ENCODE assay signal across 22 mouse cellular contexts in genomic region chr4:87081321-87081720, GRCm38 (mm10).
DNase-seq lines count a peak whose midpoint lies in the region; ATAC-seq and TF ChIP-seq lines count a peak whose summit lies in the region.
"Had no signal": no experiment of that assay in that cellular context is flagged by ENCODE, and none has a peak within 500 bp of the region (broad histone marks: within the 10 kb centered on the region; RNA-seq: fewer than 3 reads in every experiment).

No protein-coding gene starts in this region.

- 86% methylated on average over 6 of the region's 6 CpGs for WGBS in kidney, embryonic 14.5 days

- intact Hi-C loops in left cerebral cortex, adult 2 months (cut with DNase I) = no loop called here

- peak; percentile 69 for ATAC-seq in frontal cortex, adult (ENCODE audit: low TSS enrichment)
- ATAC-seq in kidney, embryonic 14.5 days (ENCODE audit: low FRiP score, low TSS enrichment) = no peak
- ATAC-seq: activated CD4-positive, CD25-positive, alpha-beta regulatory T cell, adult 4 months; forebrain, embryonic 13.5 days; forebrain, embryonic 15.5 days; forebrain, postnatal 0 days; Patski had no signal

- H3K9me3 ChIP-seq in kidney, embryonic 14.5 days (ENCODE audit: control insufficient read depth, low read length) = no peaks in the 10 kb centered on the region
- H3K9me3 ChIP-seq: embryonic facial prominence, embryonic 10.5 days; embryonic facial prominence, embryonic 12.5 days; forebrain, embryonic 13.5 days; forebrain, embryonic 15.5 days had no signal

- H3K4me2 ChIP-seq in kidney, embryonic 14.5 days (replicated peaks; ENCODE audit: low read depth, low read length) = no peak overlapping the region
- H3K4me2 ChIP-seq: embryonic facial prominence, embryonic 12.5 days; forebrain, embryonic 13.5 days; forebrain, embryonic 15.5 days had no signal

- H3K4me3 ChIP-seq in left cerebral cortex, adult 2 months = no peak overlapping the region
- H3K4me3 ChIP-seq in kidney, embryonic 14.5 days (ENCODE audit: low read length) = no peak overlapping the region
- H3K4me3 ChIP-seq: embryonic facial prominence, embryonic 10.5 days; embryonic facial prominence, embryonic 12.5 days; forebrain, embryonic 13.5 days; forebrain, embryonic 15.5 days had no signal

- no peak overlapping the region for H3K9ac ChIP-seq in kidney, embryonic 14.5 days (ENCODE audit: low read depth, low read length)
- H3K9ac ChIP-seq: embryonic facial prominence, embryonic 12.5 days; forebrain, embryonic 13.5 days; forebrain, embryonic 15.5 days; forebrain, postnatal 0 days had no signal

- TF ChIP-seq CTCF in left cerebral cortex, adult 2 months (IDR thresholded peaks at IDR 0.05) = no peak

- H3K36me3 ChIP-seq in kidney, embryonic 14.5 days (ENCODE audit: control insufficient read depth, insufficient read depth, low read length) = no peaks in the 10 kb centered on the region
- H3K36me3 ChIP-seq: embryonic facial prominence, embryonic 10.5 days; embryonic facial prominence, embryonic 12.5 days; forebrain, embryonic 15.5 days; G1E had no signal

- H3K4me1 ChIP-seq in kidney, embryonic 14.5 days (ENCODE audit: control insufficient read depth, insufficient read depth, low read length) = no peaks in the 10 kb centered on the region
- H3K4me1 ChIP-seq: embryonic facial prominence, embryonic 12.5 days; forebrain, embryonic 13.5 days; forebrain, embryonic 15.5 days had no signal

- DNase-seq in frontal cortex, postnatal 36 days (ENCODE audit: low spot score in 2 of 2) = no peak
- no peak for DNase-seq in left cerebral cortex, adult 2 months (ENCODE audit: extremely low spot score in 1 of 2, low spot score in 2 of 2)
- DNase-seq in left cerebral cortex, adult 11 months (ENCODE audit: low spot score) = no peak
- DNase-seq in A20 (ENCODE audit: low read depth, low spot score) = peak; percentile 92
- DNase-seq in brain, adult 2 months (ENCODE audit: low read depth, low spot score) = peak; percentile 69
- no peak for DNase-seq in cerebellum, adult 18-20 months
- DNase-seq: adrenal gland, postnatal 36 days; cerebellum, adult 11 months; cerebellum, adult 2 months; cerebellum, adult 9-10 months; cerebellum, postnatal 10 days; cerebellum, postnatal 25 days; forebrain, postnatal 0 days had no signal

- H3K27me3 ChIP-seq in kidney, embryonic 14.5 days (ENCODE audit: control insufficient read depth, insufficient read depth, low read length) = no peaks in the 10 kb centered on the region
- H3K27me3 ChIP-seq: embryonic facial prominence, embryonic 12.5 days; forebrain, embryonic 13.5 days; forebrain, embryonic 15.5 days; Patski had no signal

- H3K27ac ChIP-seq in left cerebral cortex, adult 2 months = peak overlapping the region; percentile 32; the same call in 1 of the 2 replicates
- H3K27ac ChIP-seq in kidney, embryonic 14.5 days (ENCODE audit: low read depth, low read length) = no peak overlapping the region
- H3K27ac ChIP-seq: embryonic facial prominence, embryonic 10.5 days; embryonic facial prominence, embryonic 12.5 days; forebrain, embryonic 13.5 days; forebrain, embryonic 15.5 days had no signal

Comparison
In these comparisons a context has a peak if more than half of its experiments do, and no peak if none do; other contexts are left out.
1. DNase-seq: peak in A20 (single experiment) and brain, adult 2 months (single experiment); none in frontal cortex, postnatal 36 days (0 of 2), left cerebral cortex, adult 2 months (0 of 2), left cerebral cortex, adult 11 months (single experiment) and cerebellum, adult 18-20 months (0 of 2).